Mouse (Mus musculus): ENCODE measurements at regions not wholly inside any gene's neighbourhood (a gene's known extent, or its start where the extent isn't known, plus 50 kb on each side); places are given as distances from the start of the nearest gene placed in this dataset.

DNA sequence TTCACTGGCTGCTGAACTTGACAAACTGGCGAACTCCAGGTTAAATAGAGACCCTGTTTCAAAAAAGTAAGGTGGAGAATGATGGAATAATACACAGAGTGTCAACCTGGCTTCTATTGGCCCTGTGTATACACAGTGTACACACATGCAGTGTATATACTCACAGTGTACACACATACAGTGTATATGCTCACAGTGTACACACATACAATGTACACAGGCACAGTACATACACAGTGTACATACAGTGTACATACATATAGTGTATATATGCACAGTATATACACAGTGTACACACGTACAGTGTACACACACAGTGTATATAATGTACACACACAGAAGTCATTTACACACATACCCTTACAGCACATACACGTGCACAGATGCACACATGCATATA is 52.4 kb upstream of the Aldh1b1 start:
- no peak for DNase-seq

DNA sequence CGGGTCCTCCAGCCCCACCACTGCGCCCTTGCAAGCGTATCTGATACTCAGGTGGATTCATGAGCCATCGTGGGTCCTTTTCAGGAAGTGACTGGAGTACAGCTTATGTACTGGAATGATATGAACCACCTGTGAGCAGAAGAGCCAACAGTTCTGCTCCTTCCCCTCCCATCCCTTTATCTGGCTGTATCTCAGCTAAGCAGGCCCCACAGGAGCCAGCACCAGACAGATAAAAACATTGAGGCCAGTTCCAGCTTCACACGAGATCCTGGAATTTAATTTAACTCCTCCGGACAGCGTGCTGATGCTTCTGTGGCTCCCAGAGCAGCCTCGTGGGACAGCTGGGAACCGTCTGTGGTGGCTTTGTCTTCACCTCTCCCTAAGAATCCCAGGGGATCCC is 53.1 kb upstream of the Aldh1b1 start:
- DNase-seq: no peak

DNA sequence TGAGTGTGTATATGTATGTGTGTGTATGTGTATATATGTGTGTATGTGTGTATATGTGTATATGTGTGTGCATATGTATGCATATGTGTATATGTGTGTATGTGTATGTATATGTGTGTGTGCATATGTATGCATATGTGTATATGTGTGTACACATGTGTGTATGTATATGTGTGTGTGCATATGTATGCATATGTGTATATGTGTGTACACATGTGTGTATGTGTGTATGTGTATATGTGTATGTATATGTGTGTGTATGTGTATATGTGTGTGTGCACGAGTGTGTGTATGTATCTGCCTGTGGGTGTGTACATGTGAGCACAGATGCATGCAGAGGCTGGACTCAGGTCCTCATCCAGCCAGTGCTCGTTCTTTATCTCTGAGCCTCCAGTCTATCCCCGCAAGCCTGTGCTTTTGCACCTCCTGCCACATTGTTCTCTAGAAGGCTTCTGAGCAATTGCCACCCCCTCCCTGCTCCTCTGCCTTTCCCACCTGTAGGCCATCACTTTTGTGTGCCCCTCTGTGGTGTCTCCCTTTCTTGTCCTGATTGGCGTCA is 53.9 kb upstream of the Aldh1b1 start:
- DNase-seq: no peak

DNA sequence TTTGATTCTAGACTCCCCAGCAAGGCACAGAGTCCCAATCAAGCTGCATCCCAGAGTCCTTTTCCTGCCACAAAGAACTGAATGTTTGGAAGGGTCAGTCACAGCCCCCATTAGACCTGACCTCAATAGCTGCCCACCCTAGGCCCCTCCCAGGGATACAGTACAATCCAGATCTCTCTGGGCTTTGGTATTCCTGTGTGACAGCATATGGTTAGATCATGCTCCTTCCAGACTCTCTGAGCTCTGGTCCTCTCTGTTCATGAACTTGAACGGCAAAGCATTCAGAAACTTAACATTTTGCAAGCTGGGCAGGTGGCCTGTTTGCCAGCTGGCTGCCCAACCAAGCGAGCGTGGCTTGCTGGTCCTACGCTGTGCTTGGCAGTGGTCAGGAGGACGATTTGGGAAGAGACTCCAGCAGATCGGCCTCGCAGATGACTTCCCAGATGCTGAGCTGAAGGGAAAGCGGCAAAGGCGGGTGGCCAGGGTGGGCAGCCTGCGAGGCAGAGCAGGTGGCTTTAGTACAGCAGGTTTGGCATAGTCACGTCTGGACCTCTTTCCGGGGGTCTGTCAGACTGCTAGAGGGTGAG is 58.0 kb upstream of the Aldh1b1 start:
- no peak for DNase-seq

DNA sequence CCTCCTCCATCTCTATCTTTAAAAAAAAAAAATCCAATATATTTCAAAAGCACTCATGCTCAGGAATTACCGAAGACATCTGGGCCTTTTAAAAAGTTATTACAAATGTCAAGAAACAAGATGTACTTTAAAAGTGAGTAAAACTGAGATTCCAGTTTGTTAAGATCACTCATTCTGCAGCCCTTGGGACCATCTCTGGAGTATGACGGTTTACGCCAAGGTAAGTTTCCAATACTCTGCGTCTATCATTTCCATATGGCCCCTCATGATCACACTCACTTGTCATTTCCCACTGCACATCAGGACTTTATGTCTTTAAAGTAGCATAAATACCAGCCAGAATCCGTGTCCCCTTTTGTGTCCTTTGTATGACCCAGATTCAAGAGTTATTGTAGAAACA is 58.5 kb upstream of the Aldh1b1 start:
- no peak for DNase-seq

DNA sequence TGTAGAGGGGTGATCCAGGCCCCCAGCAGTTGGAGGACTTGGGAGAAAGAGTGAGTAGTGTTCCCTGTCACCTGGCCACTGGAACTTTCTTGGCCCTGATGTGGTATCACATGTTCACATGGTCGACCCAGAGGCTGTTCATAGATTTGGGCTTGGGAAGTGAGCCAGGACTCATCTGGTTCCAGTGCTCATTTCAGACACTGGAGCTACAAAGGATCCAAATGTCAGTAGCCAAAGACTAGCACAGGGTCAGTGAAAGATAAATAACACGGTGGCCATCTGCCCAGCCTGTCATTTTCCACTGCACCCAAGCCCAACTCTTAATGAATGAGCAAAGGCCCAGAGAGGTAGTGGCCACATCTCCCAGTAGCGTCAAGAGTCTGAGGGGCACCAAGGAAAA is 59.1 kb upstream of the Aldh1b1 start:
- peak; percentile 24 for DNase-seq

DNA sequence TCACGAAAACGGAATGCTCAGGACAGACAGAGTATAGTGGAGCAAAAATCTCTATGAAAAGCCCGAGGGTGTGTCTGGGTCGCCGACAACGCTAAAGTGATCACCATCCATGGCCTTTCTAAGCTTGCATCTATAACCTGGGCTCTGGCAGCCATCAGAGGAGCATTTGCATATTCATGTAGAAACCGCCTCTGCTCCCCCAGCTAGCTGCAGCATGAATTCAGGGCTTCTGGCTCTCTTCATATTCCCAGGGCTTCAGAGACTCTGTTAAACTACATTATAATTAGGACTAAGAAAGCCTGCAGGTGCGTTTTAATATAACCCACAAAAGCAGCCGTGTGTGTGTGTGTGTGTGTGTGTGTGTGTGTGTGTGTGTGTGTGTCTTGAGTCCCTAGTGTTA is 59.7 kb upstream of the Aldh1b1 start:
- no peak for DNase-seq

DNA sequence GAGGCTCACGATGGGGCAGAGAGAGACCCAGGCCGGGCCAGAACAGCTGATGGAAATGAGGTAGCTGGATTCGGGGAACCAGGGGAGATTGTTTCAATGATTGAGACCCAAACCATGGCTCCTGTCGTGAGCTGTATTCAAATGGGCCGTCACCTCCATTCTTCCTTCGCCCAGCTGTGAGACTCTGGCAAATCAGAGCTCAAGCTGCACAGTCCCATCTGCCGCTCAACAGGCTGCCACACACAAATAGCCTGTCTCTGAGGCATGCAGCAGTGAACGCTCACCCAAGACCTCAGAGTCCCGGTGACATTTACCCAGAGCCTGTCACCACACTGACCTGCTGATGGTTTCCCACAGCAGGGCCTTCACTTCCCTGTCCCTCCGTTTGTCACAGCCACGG is 60.1 kb upstream of the Aldh1b1 start:
- DNase-seq: no peak

DNA sequence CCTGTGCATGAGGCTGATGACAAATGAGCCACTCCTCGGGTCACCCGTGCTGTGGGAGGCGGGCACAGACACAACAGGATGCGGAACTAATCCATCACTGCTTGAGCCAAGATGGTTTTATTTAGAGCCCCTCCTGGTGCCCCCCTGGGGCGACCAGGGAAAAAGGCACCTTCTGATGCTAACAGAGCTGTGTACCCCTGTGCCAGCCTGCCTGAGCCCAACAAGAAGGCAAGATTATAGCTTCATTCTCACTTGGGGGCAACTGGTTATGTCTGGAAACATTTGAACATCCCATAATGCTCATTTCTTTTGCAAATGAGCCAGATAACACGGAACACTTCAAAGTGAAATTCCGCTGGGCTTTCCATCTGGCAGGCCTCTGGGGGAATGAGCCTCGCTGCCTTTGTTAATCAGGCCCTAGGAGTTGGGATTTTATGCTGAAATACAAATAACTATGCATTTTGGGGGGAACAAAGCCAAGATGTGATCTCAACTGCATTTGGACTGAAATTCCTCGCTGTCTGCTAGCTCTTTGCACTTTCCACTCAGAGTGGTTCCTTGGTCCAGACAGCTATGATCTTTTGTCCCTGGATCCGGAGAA is 62.5 kb upstream of the Aldh1b1 start:
- DNase-seq: no peak

DNA sequence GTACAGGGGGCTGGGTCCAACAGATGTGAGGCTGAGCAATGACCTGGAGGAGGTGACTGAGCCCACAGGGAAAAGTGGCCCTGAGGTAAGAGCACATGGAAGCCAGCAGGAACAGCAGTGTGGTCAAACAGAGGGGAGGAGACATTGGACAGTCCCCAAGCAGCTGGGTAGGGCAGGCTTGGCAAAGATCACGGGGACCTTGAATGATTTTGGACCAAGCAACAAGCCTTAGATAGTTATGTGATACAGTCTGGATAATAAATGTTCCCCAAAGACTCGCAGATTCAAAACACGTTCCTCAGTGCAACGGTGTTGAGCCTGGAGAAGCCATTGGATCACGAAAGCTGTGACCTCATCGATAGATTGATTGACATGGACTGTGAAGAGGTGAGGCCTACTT is 64.8 kb upstream of the Aldh1b1 start:
- DNase-seq: peak; percentile 46

DNA sequence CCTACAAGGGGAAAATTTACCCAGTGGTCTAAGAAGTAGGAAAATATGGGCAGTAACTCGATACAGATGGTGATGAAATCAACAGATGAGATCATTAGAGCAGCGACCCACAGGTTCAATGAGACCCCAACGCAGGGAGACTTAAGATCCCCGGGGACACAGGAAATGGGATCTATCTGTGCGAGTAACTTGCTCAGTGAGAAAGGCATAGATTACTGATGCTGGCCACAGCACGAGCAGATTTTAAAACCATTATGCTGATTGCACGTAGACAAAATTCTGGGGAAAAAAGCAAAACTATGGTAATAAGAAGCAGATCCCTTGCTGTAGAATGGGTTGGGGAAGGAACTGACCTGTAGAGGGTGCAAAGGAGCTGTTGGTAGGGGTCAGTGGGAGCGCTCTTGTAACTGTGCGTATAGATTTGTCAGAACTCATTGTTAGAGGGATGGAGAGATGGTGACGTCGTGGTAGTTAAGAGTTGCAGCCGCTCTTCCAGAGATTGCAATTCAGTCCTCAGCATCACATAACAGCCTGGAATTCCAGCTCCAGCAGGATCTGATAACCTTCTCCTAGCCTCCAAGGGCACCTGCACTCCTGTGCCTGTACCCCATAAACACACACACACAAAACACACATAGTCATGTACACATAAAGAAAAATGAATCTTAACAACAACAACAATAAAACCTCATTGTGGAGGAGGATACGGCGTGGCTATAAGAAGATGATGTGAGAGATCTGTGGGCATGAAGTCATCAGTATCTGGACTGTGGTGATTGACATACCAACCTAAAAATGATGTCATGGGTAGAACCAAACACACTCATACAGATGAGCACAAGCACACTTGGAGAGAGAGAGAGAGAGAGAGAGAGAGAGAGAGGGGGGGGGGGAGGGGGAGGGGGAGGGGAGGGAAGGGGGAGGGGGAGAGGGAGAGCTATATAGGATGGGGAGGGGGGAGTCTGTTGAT is 67.7 kb upstream of the Aldh1b1 start:
- peak; percentile 17 for DNase-seq

DNA sequence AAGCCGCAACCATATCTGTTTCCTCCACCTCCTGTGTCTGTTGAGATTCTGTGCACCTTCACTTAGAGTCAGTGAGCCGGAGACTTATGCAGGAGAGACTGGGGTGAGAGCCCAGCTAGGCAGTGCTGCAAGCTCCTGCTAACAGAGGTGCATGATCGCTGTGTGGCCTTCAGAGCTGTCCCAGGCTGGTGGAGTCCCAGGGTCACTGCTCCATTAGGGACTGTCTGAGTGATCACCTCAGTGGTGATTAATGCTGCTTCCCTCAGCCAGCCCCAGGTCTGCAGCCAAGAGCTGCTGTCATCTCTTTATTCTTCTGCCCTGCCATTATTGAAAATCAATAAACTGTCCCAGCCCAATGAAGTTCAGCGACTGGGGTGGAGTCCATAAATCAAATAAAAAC is 69.0 kb upstream of the Aldh1b1 start:
- DNase-seq: peak; percentile 18

DNA sequence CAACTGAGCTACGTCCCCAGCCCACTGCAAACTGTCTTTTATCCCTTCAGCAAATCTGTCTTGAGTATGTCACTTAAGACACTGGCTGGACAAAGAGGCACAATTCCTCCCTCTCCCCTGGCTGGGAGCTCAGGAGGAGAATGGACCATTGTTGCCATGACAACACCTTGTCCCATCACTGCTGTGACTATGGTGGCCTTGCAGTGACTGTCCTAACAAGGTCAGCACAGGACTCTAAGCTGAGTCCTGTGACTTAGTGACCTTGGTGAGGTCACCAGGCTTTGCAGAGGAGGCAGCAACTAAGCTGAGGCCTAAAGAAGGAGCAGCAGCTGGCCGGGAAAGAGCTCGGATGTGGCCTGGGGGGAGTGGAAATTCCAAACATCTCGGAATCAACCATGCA is 70.0 kb upstream of the Aldh1b1 start:
- peak; percentile 43 for DNase-seq

DNA sequence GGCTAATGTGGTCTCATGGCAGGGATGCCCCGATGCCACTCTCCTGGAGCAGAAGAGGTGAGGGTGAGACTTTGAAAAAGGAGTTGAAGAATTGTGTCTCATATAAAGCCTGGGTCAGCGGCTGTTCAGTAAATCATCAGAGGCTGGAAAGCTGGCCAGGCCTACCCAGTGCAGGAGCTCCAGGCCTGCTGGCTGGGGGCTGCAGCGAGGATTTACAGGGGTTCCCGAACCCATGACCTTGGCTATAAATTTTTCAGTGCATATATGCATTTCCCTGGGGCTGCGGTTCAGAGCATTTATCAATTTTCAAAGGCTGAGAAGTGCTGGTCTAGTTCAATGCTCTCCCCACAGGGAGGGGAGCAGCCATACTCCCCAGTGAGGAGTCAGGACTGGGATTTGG is 70.9 kb upstream of the Aldh1b1 start:
- DNase-seq: no peak

DNA sequence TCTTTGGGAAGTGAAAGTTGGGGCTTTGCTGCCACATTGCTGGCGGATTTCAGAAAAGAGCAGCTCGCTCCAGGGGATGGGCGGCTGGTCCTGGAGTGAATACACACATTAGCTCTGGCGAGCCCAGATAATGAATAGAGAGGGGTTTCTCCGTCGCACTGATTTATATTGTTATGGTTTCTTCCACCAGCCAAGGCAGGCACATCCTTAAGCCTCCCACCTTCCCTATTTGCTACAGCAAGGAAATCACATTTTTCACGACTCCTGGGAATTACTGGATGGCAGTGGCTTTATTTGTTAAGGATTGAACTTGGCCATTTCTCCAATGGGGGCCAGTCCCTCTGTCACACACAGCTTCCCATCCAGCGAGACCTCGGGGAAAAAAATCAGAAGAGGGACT is 71.3 kb upstream of the Aldh1b1 start:
- no peak for DNase-seq

DNA sequence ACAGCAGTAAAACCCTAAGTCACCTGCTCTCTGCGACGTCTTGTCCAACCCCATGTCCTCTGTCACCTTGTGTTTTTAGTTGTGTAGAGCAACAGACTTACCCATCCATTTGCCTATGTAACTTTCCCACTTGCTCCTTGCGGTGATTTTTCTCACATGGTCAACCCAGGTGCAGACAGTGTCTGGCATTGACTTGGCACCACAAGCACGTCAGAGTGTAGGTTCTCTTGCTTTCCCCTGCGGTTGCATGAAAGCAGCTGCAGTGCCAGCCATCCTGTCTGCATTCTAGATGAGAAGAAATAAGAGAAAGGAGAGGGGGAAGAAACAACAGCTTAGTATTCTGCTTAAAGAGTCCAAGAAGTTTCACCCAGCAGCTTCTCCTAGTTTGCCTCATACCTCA is 72.0 kb upstream of the Aldh1b1 start:
- DNase-seq: no peak

DNA sequence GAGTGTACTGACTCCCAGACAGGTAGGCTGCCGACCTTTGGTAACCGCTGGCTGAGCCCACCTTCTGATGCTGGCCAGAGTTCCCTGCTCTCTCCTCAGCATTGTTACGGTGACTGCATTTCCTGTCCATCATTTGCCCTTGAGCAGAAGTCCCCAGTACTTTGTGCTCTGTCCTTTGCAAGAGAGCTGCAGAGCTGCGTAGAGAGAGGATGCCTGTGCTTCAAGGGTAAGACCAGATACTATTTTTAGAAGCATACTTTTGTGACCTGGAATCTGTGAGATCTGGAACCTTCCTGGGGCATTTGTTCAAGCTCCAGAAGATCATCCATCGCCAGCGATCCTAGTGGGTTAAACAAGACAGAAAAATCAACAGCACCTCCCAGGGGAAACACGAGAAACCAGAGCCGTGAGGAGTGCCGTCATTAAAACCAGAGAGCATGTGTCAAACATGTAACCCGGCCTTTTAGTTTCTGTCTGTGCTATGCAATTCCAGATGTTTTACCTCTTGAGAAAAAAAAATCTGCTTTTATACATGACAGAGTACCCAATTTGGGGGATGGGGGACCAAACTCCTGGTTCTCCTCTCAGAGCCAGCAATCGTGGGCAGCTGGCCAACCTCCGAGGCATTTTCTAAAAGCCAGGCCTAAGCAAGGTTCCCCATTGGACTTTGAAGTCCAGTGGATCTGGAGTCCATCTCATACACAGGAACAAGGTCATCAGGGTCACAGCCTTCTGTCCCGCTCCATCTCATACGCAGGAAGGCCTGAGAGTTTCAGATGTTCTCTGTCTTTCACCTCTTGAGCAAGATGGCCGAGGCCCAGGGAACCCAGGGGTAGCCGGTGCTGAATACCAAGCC is 73.5 kb upstream of the Aldh1b1 start:
- peak; percentile 37 for DNase-seq

DNA sequence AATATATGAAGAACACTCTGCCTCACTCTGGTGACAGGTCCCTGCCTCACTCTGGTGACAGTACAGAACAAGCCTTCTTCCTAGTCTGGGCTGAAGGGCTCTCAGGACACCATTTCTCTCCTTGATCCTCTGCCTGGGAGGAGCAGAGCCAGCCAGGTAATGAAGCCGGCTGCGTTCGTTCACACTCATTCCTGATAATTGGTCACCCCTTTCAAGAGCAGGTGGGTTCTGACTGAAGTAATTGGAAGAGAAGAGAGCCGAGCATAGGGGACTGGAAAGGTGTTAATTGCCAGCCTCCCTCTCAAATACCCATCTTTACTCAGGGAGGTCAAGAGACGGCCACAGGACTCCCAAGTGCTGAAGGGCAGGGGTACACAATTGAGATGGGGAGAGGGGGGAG is 78.5 kb upstream of the Aldh1b1 start:
- no peak for DNase-seq

DNA sequence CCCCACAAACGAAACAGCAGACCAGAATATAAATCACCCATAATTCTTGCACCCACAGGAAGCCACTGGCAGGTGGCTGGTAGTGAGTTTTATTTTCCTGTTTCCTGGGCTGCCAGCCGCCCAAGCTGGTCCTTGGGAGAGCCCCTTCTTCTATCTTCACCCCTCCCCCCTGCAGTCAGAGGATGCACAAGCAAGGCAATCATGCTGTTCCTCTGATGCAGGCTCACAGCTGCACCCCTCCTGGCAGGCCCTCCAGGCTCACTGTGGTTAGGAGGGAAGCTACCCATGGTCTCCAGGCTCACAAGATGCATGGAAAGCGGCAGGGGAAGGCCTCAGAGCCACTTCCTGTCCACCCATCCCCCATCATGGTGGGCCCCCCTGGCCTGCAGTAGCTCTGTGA is 79.3 kb upstream of the Aldh1b1 start:
- DNase-seq: no peak

DNA sequence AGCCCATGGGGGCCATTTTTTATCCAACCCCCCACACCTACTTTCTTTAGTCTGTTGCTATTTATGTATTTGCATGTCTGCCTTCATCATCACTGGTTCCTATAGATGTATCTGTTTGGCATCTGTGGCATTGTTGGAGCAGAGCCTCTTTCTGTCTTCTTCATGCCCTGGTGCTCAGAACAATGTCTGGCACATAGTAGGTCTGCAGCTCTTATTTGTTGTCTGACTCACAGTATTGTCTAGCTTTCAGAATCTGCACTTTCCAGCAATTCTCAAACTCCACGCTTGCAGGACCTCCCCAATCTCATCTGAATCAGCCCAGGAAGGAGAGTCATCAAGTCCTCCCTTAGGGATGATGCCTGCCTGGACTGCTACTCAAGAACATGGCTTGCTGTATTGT is 82.9 kb upstream of the Aldh1b1 start:
- DNase-seq: no peak

DNA sequence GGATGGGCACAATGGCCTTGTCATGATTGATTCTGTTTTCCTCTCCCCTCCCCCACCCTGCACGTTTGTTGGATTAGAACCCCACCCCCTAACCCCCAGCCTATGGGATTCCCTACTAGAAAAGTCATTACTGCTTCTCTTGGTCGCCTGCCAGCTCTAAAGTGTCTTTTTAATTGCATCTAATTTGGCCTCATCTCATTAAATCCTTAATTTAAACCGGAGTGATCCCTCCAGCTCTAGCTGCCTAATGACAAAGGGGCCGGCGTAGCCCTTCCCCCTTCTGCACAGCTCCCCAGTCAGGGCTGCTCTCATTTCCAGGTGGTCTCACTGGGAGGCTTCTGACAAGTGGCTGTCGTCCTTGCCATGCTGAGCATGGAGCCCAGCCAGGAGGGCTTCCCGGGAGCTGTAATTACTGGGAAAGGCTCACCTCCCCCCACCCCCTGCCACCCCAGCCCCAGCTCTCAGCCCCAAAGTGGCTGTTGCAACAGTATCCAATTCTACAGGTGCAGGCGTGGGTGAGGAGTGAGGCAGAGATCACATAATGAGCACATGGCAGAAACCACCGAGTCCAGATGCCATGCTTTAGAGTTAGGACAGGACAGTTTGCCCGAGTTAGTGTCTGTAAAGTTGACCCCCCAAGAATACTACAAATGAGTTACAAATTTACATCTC is 84.8 kb upstream of the Aldh1b1 start:
- no peak for DNase-seq
